Mouse (Mus musculus): ENCODE measurements around the gene Slc36a2.

Gene Slc36a2

DNA sequence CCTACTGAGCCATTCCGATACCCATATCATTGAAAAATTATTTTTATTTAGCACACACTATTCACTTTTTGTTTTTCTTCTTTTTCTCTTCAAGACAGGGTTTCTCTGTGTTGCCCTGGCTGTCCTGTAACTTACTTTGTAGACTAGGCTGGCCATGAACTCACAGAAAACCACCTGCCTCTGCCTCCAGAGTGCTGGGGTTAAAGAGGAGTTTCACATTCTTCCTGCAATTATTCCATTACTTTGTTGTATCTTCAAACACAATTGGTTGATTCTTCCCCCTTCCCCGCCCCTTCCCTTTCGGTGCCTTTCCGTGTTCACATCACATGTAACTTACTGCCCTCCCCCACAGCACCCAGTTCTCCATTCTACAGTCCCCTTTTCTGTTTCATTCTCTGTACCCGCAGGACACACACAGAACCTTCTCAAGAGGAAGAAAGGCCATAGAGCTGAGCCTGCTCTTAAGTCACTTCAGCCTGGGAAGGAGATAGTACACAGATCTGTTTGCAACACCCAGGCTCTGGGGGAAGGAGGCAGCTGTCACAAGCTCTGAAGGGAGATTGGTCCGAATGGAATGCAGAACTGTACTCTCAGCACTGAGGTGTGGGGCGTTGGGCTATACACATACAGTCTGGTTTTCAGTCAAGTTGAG is 71.5 kb downstream of the Slc36a2 start:
- in situ Hi-C loops (cut with MboI; ENCODE audit: low pct_unique_long_range_greater_than_20kb in 1 of 2, low sequenced_read_pairs in 2 of 2, unreplicated experiment in 1 of 2): no loop called here

DNA sequence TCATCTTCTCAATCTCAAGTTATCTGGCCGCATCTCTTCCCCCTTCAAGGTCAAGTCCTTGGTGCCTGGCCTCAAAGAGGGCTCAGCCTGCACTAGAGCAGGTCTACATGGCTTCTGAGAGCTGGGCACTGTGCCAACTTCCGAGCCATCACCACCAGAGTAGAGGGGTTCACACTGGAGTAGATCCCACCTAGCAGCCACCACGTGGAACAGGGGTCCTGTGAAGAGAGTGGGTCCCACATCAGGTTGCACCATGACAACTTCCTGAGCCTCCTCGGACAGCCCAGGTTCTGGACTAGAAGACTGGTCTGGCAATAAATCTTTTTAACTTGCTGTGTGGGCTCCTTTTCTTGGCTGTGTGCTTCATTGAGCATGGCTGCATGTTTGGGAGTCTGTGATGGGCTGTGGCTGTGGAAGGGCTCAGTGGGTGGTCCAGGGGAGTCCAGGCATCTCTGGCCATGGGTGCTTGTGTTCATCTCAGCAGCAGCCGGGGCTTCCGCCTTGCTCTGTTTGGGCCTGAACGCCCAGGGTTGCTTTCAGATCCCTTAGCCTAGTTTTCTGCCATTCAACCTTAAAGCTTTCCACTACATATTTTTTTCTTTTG is 74.2 kb downstream of the Slc36a2 start:
- in situ Hi-C loops (cut with MboI; ENCODE audit: low pct_unique_long_range_greater_than_20kb in 1 of 2, low sequenced_read_pairs in 2 of 2, unreplicated experiment in 1 of 2): no loop called here

- in situ Hi-C loops (cut with MboI; ENCODE audit: low pct_unique_long_range_greater_than_20kb in 1 of 2, low sequenced_read_pairs in 2 of 2, unreplicated experiment in 1 of 2): no loop called here
Observed at GRCm38 (mm10) chr11:55109521-55110300, 75.2 kb downstream of the Slc36a2 start.
